Mouse (Mus musculus): ENCODE measurements around the gene Fam3c.

DNA sequence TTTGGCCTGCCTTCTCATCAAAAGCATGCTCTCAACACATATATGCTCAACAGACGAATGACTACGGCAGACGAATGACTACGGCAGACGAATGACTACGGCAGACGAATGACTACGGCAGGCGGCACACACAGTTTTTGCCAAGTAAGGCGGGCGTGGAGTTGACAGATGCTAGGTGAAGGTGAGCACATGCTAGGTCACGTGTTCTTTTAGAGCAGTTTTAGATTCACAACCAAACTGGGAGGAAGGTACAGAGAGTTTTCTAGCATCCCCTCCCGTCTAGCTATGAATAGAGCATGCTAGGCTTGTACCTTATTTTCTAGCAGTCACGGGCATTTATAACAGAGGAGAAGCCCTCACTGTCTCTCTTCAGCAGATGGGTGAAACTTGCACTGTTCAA, 15.3 kb downstream of the Fam3c start:
- TF ChIP-seq POLR2A (IDR thresholded peaks at IDR 0.05; ENCODE audit: borderline replicate concordance, control insufficient read depth, low read depth, low read length) (no peak), CTCF (IDR thresholded peaks at IDR 0.05; ENCODE audit: control insufficient read depth, insufficient read depth, low read length) (no peak)
